Mouse (Mus musculus) adrenal gland, adult 2 months (tissue): Measurements from ENCODE around the gene Tbc1d24. TPM values are rescaled to one million over a fixed set of nuclear protein-coding genes. Genes with fewer than 3 reads are reported as not detected.

Experiments used
- DNase-seq: peaks from one replicate; pipeline ENCODE4 v3.0.0; 2021
- polyA plus RNA-seq: library from polyadenylated mRNA; depleted of rRNA; stranded (reverse); fragments of >200 nt; gene quantifications from 2 replicates; pipeline ENCODE4 v1.2.3, GENCODE M21; 2012
- total RNA-seq, 2 experiments: library from RNA; stranded (reverse); gene quantifications; 2 replicates each; pipeline ENCODE4 v1.2.3; 2021

Gene Tbc1d24
- total and polyA plus RNA-seq, 3 experiments: 13.4 to 33.5 (median 17.1) TPM

DNA sequence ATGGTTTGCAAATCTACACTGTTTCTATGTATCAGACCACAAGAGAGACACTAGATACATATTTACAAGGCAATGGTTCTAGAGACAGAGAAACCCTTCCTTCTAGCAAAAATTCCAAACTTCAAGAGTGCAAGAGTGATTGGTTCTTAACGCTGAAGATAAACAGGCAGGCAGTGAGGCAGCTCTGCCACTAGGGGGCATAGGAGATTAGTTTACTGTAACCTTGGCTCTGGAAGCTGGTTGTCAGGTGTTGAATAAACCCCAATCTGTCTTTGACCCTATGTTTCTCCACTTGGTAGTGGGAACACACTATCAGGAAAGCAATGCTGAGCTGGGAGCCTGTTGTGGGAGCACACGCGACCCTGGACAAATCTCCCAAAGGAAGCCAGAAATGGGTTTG, 31.9 kb downstream of the Tbc1d24 start:
- peak; percentile 67 for DNase-seq

DNA sequence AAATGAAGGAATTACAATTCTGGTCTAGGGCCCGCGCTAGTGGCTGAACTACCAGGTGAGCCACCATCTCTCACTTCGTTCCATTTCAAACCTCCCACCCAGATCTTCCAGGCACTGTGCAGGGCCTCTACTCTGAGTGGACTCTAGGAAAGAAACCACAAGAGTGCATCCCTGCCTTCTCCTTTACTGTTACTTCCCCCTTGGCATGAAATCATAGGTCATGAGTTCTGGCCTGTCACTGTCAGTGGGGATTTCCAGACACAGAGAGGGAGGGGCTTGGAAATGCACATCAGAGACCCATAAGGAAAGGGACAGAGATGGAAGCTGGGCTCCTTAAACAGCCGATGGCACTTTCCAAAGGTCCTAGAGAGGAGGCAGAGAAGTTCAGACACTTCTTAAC, 33.6 kb downstream of the Tbc1d24 start:
- no peak for DNase-seq

- no peak for DNase-seq
Observed at GRCm38 (mm10) chr17:24170729-24171128, 34.6 kb downstream of the Tbc1d24 start.

DNA sequence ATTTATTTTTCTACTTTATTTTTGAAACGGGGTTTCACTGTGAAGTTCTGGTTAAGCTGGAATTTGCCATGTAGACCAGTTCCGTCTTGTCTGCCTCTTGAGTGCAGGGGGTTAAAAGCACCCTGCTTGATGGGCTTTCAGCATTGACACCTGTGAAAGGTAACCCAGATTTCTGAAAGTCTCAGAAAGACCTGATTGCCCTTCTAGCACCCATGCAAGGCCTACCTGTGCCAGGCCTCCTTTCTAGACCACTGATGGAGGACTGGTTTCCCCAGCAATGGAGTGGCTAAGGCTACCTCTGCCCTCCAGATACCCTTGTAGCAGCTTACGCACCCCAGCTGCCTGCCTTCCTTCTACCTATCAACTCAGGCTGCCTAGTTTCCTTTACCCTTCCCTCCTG, 35.2 kb downstream of the Tbc1d24 start:
- DNase-seq: no peak

DNA sequence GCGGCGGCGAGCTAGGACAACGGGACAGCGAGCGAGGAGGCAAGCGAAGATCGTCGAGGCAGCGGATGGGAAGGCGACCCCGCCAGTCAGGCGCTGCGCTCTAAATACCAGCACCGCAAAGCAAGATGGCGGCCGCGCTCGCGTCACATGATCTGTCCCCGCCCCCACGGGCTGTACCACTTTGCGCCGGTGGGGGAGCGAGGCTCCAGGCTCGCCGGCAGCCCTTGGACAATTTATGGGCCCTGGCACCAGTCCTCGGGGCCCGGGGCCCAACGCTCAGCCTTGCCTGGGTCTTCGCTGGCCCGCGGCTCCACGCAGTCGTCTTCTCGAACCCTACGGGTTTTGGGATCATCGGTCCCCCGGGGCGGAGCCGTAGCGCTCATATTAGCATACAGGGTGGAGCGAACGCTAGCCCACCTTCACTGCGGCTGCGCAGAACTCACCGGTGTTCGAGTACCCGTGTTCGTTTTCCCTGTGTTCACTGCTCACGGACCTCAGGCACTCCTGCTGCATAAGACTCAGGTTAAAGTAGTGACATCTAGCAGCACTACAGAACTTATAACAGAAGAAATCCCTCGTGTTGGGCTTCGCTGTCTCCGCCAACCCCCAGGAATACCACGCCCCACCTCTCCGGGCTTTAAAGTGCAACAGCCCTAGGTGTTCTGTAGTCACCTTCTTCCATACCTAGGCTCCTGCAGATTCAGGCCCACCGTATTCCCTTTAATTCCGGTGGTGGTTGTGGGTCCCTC, 35.9 kb downstream of the Tbc1d24 start, which contains the start of gene Atp6v0c:
Gene Atp6v0c, minus strand, starts transcription at position 386 of the 749 bp plus-strand sequence.
- DNase-seq: peak; percentile 94

DNA sequence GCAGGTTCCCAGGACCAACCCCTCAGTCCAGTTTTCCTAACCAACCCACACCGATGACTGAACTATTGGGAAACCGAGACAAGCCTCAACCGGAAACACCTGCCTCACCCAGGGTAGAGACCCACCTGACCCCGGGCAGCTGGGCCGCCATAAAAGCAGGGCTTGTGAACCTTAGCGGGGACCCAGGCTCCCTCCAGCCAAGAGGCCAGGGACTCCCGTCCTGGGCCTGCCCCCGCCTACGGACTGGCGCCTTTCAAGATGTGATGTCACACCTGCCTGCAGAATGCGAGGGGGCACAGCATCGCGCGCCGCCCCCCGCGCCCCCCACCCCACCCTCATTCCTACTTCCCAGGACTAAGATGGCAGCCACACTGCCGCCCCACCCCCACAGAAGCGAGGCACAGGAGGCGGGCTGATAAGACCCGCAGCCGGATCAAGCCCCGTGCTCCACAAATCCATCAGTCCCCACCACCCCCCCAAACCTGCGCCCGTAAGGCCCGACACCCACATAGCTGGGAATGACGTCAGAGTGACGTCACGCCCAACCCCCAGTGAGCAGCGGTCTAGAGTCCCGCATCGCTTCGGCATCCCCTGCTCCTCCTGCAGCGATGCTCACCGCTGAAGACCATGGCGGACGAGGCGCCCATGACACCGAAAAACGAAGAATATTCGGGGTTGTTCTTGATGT, 36.6 kb downstream of the Tbc1d24 start:
- peak; percentile 69 for DNase-seq

GRCm38 (mm10) chr17:24167891-24168505, 37.4 kb downstream of the Tbc1d24 start:
- peak; percentile 57 for DNase-seq

DNA sequence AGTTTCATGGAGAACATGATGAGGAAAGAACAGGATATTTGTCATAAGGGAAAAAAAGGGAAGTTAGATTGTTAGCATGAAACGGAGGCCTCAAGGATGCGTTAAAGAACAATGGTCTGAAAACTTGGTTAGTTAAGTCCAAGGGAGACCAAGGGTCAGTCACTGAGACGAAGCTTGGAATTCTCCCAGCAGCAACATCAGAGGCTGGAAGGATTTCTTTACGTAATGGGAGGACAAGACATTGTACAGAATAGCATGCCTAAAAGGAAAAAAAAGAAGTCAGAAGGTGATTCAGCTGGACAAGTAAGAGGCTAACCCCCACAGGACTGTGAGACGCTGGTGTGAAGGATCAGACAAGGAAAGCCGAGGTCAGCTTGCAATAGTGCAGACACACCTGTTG, 38.2 kb downstream of the Tbc1d24 start:
- no peak for DNase-seq

GRCm38 (mm10) chr17:24164566-24165259, 40.6 kb downstream of the Tbc1d24 start:
- no peak for DNase-seq

GRCm38 (mm10) chr17:24163176-24163962, 42.0 kb downstream of the Tbc1d24 start, which contains the start of gene Amdhd2:
Gene Amdhd2 (minus strand): TSS chr17:24163766.
- peak; percentile 97 for DNase-seq

DNA sequence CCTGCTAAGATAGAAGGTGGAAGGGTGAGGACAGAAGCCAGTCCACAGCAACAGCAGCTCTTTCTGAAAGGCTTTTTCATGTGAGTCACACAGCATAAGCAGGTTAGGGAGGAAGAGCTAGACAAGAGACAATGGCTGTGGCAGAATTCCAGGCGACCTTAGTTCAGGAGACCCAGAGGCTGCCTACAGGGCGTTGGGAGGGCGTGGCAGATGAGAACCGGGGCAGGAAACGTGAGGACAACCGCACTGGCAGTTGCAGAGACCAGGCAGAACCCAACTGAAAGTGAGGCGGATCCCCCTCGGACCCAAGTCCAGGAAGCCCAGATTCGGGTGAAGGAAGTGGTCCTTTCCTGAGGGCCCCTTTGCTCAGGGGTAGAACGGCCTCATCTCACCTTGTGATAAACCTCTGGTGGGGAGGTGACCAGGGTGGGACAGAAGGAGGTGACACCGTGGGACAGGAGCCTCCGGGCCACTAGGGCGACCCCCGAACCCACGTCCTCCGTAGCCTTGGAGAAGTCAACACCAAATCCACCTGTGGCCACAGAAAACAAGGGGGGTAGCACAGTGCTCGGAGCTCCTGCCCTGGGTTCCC, 42.7 kb downstream of the Tbc1d24 start:
- DNase-seq: peak; percentile 54

DNA sequence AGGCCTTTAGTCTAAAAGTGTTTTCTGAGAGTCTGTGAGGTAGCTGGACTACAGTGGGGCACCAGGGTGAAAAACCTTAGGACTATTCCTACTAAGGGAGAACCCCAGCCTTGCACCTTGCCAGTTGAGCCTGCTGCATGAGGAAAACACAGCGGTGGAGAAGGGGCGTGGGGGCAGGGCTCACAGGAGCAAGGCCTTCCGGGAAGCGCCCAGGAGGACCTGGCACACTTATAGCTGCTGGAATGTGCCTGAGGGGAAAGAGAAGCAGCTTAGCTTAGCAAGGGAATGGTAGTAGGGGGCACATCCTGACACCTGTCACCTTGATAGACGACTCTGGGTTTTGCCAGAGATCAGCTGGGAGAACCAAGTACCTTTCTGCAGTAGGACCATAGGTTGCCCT, 43.9 kb downstream of the Tbc1d24 start:
- no peak for DNase-seq

GRCm38 (mm10) chr17:24157526-24157925, 47.8 kb downstream of the Tbc1d24 start:
- no peak for DNase-seq

DNA sequence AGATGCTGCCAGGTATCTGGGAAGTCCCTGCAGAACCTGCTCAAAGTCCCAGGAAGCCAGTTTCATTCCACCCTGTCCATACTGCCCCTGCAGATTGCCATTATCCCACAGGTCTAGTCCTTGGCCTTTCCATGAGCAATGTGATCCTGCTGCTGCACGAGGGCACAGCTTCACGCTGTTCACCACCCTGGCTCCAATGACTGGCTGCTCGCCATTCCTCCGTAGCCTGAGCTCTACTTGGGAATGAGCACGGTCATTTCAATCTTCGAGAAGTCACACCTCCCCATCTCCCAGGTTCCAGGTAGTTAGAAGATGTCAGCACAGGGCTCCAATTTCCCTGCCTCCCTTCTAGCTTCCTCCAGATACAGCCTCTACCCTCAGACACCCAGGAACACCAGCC, 48.2 kb downstream of the Tbc1d24 start:
- no peak for DNase-seq

- no peak for DNase-seq
Observed at GRCm38 (mm10) chr17:24156394-24156793, 49.0 kb downstream of the Tbc1d24 start.

DNA sequence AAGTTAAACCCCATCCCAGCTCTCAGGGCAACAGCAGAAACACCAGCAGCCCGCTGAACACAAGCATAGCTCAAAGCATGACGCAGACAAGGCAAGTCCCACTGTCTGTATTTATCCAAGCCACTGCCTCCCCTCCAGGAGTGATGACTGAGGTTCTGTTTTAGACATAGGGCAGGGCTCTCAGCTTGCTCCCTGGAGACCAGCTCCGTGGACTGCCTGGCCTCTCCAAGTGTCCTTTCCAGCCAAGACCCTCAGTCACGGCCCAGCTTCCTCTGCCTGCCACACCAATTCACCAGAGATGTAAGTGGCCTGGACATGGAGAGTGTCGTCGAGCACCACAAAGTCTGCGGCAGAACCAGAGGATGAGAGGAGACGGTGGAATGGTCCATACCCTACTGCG, 49.6 kb downstream of the Tbc1d24 start:
- no peak for DNase-seq

DNA sequence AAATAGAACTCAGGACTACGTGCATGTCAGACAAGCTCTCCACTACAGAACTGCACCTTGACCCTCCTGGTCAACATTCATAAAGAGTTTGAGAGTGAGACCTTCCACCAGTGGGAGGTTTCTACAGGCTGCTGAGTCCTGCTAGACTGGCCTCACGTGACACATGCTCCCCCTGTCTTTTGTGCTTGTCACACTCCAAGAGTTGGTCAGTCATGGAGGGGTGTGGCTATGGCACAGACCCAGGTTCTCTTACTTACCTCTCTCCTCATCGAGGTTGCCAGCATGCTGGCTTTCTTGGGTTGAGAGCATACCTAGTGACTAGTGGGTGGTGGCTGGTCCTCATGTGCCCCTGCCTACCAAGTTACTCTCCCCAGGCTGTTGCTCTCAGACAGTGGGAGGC, 50.9 kb downstream of the Tbc1d24 start:
- no peak for DNase-seq

GRCm38 (mm10) chr17:24151890-24152563, 53.3 kb downstream of the Tbc1d24 start:
- peak; percentile 85 for DNase-seq

DNA sequence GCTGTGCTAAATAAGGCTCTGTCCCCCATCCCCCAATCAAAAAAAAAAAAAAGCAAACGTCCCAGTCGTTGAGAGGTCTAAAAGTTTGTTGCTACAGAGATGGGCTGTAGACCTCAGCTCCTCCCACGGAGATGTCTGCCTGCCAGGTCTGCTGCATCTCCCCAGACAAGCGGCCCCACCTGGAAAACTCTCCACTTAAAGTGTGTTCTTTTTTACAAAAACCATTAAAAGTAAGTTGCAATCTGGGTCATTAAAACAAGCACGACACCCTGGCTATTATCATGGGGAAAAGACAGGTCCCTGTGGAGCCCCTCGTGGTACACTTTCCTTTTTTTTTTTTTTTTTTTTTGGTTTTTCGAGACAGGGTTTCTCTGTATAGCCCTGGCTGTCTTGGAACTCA, 54.0 kb downstream of the Tbc1d24 start:
- no peak for DNase-seq

- DNase-seq: no peak
Observed at GRCm38 (mm10) chr17:24150824-24151223, 54.5 kb downstream of the Tbc1d24 start, which contains the start of gene Pdpk1. Gene Pdpk1 (minus strand): TSS chr17:24150924.
